Mouse (Mus musculus): ENCODE data around the gene Aars2. TPM values are rescaled to one million over a fixed set of nuclear protein-coding genes. Genes with fewer than 3 reads are reported as not detected.

The Aars2 gene
- polyA plus RNA-seq, 1 experiment from 2014 or later = 16.8 TPM

GRCm38 (mm10) chr17:45503301-45503973 lies 3.2 kb upstream of the Aars2 start:
- no peak overlapping the region for H3K9ac ChIP-seq
- no peaks in the 10 kb centered on the region for H3K9me3 ChIP-seq (replicated peaks)
- no peak overlapping the region for H3K27ac ChIP-seq
- H3K4me3 ChIP-seq = no peak overlapping the region
- peaks cover 14% of the 10 kb centered on the region for H3K4me1 ChIP-seq
- 67% methylated on average over 5 of the region's 5 CpGs for WGBS
- H3K4me2 ChIP-seq = no peak overlapping the region
- H3K27me3 ChIP-seq = no peaks in the 10 kb centered on the region
- H3K36me3 ChIP-seq (ENCODE audit: poor library complexity, severe bottlenecking) = no peaks in the 10 kb centered on the region
- no peak for ATAC-seq

GRCm38 (mm10) chr17:45505941-45506465 lies 638 bp upstream of the Aars2 start:
- H3K36me3 ChIP-seq (ENCODE audit: poor library complexity, severe bottlenecking) = peaks cover 22% of the 10 kb centered on the region
- H3K4me1 ChIP-seq = peaks cover 14% of the 10 kb centered on the region
- 0 out of 2 replicates have a peak overlapping the region, but pooled peaks have one; percentile 74 for H3K9ac ChIP-seq
- H3K9me3 ChIP-seq (replicated peaks) = no peaks in the 10 kb centered on the region
- 72% methylated on average over 6 of the region's 6 CpGs for WGBS
- no peaks in the 10 kb centered on the region for H3K27me3 ChIP-seq
- ATAC-seq = peak; percentile 6; the same call in 1 of the 2 replicates
- 0 out of 2 replicates have a peak overlapping the region, but pooled peaks have one; percentile 64 for H3K4me3 ChIP-seq
- H3K27ac ChIP-seq = no peak overlapping the region
- H3K4me2 ChIP-seq = no peak overlapping the region

- Histone ChIP-seq H3K4me2 (no peak overlapping the region), H3K9ac (no peak overlapping the region), H3K4me1 (peaks cover 14% of the 10 kb centered on the region), H3K4me3 (no peak overlapping the region), H3K27ac (no peak overlapping the region), H3K27me3 (no peaks in the 10 kb centered on the region), H3K36me3 (ENCODE audit: poor library complexity, severe bottlenecking) (peaks cover 35% of the 10 kb centered on the region), H3K9me3 (replicated peaks) (no peaks in the 10 kb centered on the region)
- ATAC-seq = no peak
- WGBS = 94% methylated on average over 4 of the region's 4 CpGs
Measured at GRCm38 (mm10) chr17:45510871-45511270, 4.2 kb downstream of the Aars2 start.

- peaks cover 10% of the 10 kb centered on the region; the same call in 1 of the 2 replicates for H3K4me1 ChIP-seq
- no peaks in the 10 kb centered on the region for H3K9me3 ChIP-seq (replicated peaks)
- no peak for ATAC-seq
- no peaks in the 10 kb centered on the region for H3K27me3 ChIP-seq
- H3K27ac ChIP-seq = no peak overlapping the region
- H3K4me3 ChIP-seq = no peak overlapping the region
- H3K36me3 ChIP-seq (ENCODE audit: poor library complexity, severe bottlenecking) = peaks cover 37% of the 10 kb centered on the region
- 90% methylated on average over 4 of the region's 4 CpGs for WGBS
- H3K4me2 ChIP-seq = no peak overlapping the region
- no peak overlapping the region for H3K9ac ChIP-seq
Measured at GRCm38 (mm10) chr17:45511757-45512156, 5.1 kb downstream of the Aars2 start.

GRCm38 (mm10) chr17:45515204-45515726 lies 8.6 kb downstream of the Aars2 start:
- Histone ChIP-seq H3K9me3 (replicated peaks) (no peaks in the 10 kb centered on the region), H3K4me3 (no peak overlapping the region), H3K36me3 (ENCODE audit: poor library complexity, severe bottlenecking) (peaks cover 51% of the 10 kb centered on the region), H3K4me1 (peaks cover 3% of the 10 kb centered on the region; the same call in 1 of the 2 replicates), H3K9ac (no peak overlapping the region), H3K4me2 (no peak overlapping the region), H3K27me3 (no peaks in the 10 kb centered on the region), H3K27ac (no peak overlapping the region)
- ATAC-seq = no peak
- WGBS = 56% methylated on average over 15 of the region's 15 CpGs

- H3K4me3 ChIP-seq = no peak overlapping the region
- no peak overlapping the region for H3K4me2 ChIP-seq
- no peak for ATAC-seq
- H3K4me1 ChIP-seq = peaks cover 3% of the 10 kb centered on the region; the same call in 1 of the 2 replicates
- 89% methylated on average over 10 of the region's 10 CpGs for WGBS
- H3K27ac ChIP-seq = no peak overlapping the region
- H3K36me3 ChIP-seq (ENCODE audit: poor library complexity, severe bottlenecking) = peaks cover 49% of the 10 kb centered on the region
- H3K9me3 ChIP-seq (replicated peaks) = no peaks in the 10 kb centered on the region
- H3K9ac ChIP-seq = no peak overlapping the region
- H3K27me3 ChIP-seq = no peaks in the 10 kb centered on the region
Measured at GRCm38 (mm10) chr17:45515806-45516205, 9.2 kb downstream of the Aars2 start.

- H3K27ac ChIP-seq = no peak overlapping the region
- H3K9ac ChIP-seq = 0 out of 2 replicates have a peak overlapping the region, but pooled peaks have one; percentile 16
- no peaks in the 10 kb centered on the region for H3K27me3 ChIP-seq
- 55% methylated on average over 8 of the region's 8 CpGs for WGBS
- H3K4me3 ChIP-seq = no peak overlapping the region
- no peak overlapping the region for H3K4me2 ChIP-seq
- H3K36me3 ChIP-seq (ENCODE audit: poor library complexity, severe bottlenecking) = peaks cover 44% of the 10 kb centered on the region
- H3K9me3 ChIP-seq (replicated peaks) = no peaks in the 10 kb centered on the region
- ATAC-seq = peak; percentile 61
- peaks cover 3% of the 10 kb centered on the region; the same call in 1 of the 2 replicates for H3K4me1 ChIP-seq
Measured at GRCm38 (mm10) chr17:45516488-45516887, 9.8 kb downstream of the Aars2 start.

GRCm38 (mm10) chr17:45517135-45517534 lies 10.5 kb downstream of the Aars2 start:
- no peak; the same call in 1 of the 2 replicates for ATAC-seq
- no peak overlapping the region for H3K4me2 ChIP-seq
- H3K27me3 ChIP-seq = no peaks in the 10 kb centered on the region
- H3K36me3 ChIP-seq (ENCODE audit: poor library complexity, severe bottlenecking) = peaks cover 44% of the 10 kb centered on the region
- peaks cover 3% of the 10 kb centered on the region; the same call in 1 of the 2 replicates for H3K4me1 ChIP-seq
- no peak overlapping the region for H3K27ac ChIP-seq
- 0 out of 2 replicates have a peak overlapping the region, but pooled peaks have one; percentile 16 for H3K9ac ChIP-seq
- H3K9me3 ChIP-seq (replicated peaks) = no peaks in the 10 kb centered on the region
- WGBS = 93% methylated on average over 21 of the region's 21 CpGs
- no peak overlapping the region for H3K4me3 ChIP-seq

- 88% methylated on average over 28 of the region's 28 CpGs for WGBS
- Histone ChIP-seq H3K9me3 (replicated peaks) (no peaks in the 10 kb centered on the region), H3K27me3 (no peaks in the 10 kb centered on the region), H3K9ac (no peak overlapping the region), H3K4me2 (no peak overlapping the region), H3K4me3 (no peak overlapping the region), H3K27ac (no peak overlapping the region), H3K4me1 (peaks cover 7% of the 10 kb centered on the region), H3K36me3 (ENCODE audit: poor library complexity, severe bottlenecking) (peaks cover 44% of the 10 kb centered on the region)
- no peak for ATAC-seq
Measured at GRCm38 (mm10) chr17:45517549-45518215, 11.0 kb downstream of the Aars2 start.

- Histone ChIP-seq H3K27ac (peak overlapping the region; percentile 35), H3K4me3 (no peak overlapping the region), H3K36me3 (ENCODE audit: poor library complexity, severe bottlenecking) (peaks cover 44% of the 10 kb centered on the region), H3K4me2 (no peak overlapping the region), H3K9ac (no peak overlapping the region), H3K4me1 (peaks cover 15% of the 10 kb centered on the region), H3K9me3 (replicated peaks) (no peaks in the 10 kb centered on the region), H3K27me3 (no peaks in the 10 kb centered on the region)
- 85% methylated on average over 12 of the region's 12 CpGs for WGBS
- ATAC-seq = no peak
Measured at GRCm38 (mm10) chr17:45518766-45519475, 12.3 kb downstream of the Aars2 start.

GRCm38 (mm10) chr17:45520136-45520535 lies 13.5 kb downstream of the Aars2 start:
- no peak overlapping the region for H3K4me2 ChIP-seq
- peaks cover 36% of the 10 kb centered on the region for H3K36me3 ChIP-seq (ENCODE audit: poor library complexity, severe bottlenecking)
- peaks cover 10% of the 10 kb centered on the region for H3K27me3 ChIP-seq
- no peak overlapping the region for H3K4me3 ChIP-seq
- peaks cover 15% of the 10 kb centered on the region for H3K4me1 ChIP-seq
- no peak for ATAC-seq
- H3K27ac ChIP-seq = no peak overlapping the region
- H3K9ac ChIP-seq = no peak overlapping the region
- WGBS = 86% methylated on average over 11 of the region's 11 CpGs
- no peaks in the 10 kb centered on the region for H3K9me3 ChIP-seq (replicated peaks)

Data from forebrain, embryonic 13.5 days (tissue).